Mouse (Mus musculus) spleen, adult 18-20 months (tissue): ENCODE data around the gene Sqstm1.

Experiments used
- DNase-seq, 2 experiments: peaks; one replicate each; pipeline ENCODE4 v3.0.0; 2022; ENCODE audit warnings: mixed read lengths in 2 of 2

The Sqstm1 gene

GRCm38 (mm10) chr11:50229252-50229910 is 18.8 kb upstream of the Sqstm1 start:
- DNase-seq: no peak

- DNase-seq: no peak
Observed at GRCm38 (mm10) chr11:50228772-50229171, 18.1 kb upstream of the Sqstm1 start.

- no peak for DNase-seq
Observed at GRCm38 (mm10) chr11:50227736-50228135, 17.1 kb upstream of the Sqstm1 start.

GRCm38 (mm10) chr11:50227226-50227625 is 16.6 kb upstream of the Sqstm1 start:
- no peak for DNase-seq

- no peak for DNase-seq
Observed at GRCm38 (mm10) chr11:50226406-50226805, 15.8 kb upstream of the Sqstm1 start.

DNA sequence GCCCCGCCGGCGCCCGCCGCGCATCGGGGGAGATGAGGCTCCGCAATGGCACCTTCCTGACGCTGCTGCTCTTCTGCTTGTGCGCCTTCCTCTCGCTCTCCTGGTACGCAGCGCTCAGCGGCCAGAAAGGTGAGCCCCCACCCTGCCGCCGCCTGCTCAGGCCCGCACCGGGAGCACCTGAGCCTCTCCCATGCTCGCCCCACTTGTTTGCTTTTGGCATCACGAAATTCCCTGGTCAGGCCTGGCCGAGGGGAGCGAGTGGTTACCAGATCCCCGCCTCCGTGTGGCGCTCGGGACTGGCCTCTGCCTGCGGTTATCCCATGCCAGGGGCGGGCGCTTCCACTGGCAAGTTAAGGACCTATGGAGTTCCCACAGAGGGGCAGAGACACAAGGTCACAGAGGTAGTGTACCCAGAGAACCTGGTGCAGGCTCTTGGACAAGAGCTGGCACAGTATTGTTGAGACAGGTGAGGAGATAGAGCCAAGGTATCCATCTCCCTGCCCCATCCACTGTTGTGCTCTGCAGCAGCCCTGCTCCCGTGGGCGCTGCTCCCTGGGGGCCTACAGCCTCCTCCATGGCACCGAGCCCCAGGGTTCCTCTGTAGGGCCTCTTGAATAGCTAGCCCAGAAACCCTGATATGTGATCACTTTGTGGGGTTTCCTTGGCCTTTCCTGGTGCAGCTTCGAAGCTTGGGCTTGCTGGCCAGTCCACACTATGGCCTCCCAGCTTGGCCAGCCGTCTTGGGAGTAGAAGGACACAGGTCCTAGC is 15.2 kb upstream of the Sqstm1 start:
- no peak for DNase-seq

DNA sequence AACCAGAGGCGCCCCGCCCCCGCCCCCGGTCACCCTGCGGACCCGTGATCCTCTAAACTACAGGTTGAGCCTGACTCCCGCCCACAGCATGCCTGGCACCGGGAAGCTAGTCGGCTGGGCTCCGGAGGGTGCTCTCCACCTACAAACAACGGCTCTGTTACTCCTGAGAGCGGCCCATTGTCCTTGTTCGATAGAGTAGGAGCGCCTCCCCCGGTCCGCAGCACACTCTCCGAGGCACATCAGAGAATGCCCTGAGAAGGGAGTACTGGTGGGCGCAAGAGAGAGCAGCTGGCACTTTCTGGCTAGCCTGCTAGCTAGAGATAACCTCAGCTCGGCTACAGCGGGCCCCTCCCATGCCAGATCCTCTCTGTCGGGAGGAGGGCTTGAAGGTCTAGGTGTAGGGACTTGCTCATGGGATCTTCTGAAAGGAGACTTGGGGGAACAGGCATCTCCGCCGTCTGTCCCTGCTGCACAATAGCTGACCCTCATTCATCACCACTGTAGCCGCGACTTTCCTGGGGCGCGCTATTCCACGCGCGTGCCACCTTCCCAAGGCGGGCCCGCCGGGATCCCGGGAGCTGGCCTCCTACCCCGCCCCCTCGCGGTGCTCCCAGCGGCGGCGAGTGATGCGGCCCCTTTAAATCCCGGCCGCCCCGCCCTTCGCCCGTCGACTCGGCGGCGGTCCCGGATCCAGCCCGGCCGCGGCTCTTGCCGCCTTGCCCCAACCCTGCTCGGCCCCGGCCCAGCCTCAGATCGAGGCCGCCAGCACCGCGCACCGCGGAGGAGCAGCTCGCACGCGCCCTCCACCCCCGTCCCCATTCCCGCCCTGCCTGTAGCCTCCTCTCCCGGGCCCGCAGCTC is 14.3 kb upstream of the Sqstm1 start:
- peak; percentile 55 to 75 for DNase-seq

DNA sequence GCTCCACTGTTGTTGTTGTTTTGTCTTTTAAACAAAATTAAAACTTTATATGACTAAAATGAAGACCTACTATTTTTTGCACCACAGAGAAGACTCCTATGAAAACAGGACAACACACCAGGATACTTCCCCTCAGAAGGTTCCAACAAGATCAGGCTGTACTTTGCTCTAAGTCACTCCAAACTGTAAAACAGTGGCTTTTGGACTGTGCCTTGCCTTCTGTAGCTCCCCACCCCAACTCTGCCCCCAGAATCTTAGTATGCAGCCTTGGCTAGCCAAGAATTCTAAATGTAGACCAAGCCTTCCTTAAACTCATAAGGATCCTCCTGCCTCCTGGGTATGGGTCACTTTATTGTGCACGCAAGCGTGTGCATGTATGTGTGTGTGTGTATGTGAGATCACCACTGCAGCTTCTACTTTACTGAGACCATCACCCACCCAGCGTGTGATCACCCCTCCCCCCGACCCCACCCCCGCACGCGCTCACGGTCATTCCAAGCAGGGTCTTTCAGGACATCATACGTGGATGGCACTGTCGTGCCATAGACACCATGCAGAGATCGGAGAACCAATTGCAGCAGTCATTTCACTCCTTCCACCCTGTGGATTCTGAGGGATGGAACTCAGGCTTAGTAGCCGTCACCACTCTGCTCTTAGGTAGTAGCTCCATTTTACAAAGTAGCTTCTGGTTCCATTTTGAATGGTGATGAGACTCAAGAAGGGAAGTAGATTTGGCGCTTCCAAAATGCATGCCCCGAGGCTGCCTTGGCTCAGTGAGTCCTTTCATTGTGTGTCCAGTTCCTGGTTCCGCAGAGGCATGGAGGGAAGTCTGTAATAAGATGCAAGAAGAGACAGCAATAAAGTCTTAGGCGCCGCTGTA is 13.4 kb upstream of the Sqstm1 start:
- DNase-seq: no peak

GRCm38 (mm10) chr11:50222559-50223276 is 12.1 kb upstream of the Sqstm1 start:
- DNase-seq: no peak

DNA sequence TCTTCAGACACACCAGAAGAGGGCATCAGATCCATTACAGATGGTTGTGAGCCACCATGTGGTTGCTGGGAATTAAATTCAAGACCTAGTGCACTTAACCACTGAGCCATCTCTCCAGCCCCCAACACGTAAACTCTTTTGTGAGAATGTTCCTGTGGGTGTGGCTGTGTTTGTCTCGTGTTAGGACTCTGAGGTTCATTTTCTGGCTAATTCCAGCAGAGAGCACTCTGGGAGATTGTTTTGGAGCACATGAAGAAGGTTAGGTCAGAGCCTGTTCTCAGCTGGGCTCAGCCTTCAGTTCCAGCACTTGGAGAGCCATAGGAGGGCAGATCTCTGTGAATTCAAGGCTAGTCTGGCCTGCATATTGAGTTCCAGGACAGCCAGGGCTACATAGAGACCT is 9.2 kb upstream of the Sqstm1 start:
- no peak for DNase-seq

DNA sequence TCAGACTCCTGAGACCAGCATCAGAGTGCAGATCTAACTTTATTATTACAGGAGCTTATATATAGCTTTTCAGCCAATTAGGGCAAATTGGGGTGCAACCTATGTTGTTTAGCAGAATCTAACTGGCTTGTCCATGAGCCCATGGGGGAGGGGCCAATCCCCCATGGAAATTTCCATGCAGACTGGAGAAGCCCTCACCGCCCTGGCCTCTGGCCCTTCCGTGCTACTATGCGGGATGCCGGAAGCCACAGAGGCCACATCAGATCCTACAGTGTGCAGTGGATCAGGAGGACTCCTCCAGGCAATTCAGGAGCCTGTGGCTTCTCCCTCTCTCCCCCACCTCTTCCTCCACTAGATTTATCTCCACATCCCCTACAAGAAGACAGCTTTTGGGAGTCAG is 7.2 kb upstream of the Sqstm1 start:
- no peak for DNase-seq

- no peak for DNase-seq
Observed at GRCm38 (mm10) chr11:50216724-50217366, 6.2 kb upstream of the Sqstm1 start.

DNA sequence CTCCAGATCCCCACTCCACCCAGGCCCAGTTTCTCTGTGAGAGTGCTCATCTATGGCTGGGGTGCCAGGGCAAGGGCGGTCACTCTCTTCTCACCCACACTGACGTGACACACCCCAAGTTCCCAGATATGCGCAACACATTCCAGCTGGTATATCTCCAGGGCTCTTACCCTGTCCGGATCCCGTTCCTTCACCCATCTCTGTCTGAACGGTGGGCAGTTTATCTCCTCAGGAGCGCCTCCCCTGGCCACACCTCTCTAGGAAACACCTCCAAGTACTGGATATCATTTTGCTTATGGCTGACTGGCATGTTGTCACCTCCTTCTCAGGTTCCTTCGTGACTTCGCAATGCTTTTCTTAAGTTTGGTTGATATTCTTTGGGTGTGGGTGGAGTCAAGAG is 5.0 kb upstream of the Sqstm1 start:
- DNase-seq: no peak

DNA sequence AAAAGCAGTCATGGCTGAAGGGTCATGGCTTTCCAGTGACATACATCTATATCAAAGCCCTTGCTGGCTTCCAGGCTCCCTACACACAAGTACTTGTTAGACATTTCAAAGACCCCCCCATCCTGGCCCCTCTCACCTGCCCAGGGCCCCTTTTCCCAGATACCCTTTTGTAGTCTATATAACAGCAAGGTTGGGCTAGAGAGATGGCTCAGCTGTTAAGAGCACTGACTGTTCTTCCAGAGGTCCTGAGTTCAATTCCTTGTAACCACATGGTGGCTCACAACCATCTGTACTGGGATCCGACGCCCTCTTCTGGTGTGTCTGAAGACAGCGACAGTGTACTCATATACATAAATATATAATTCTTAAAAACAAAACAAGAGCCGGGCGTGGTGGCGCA is 4.0 kb upstream of the Sqstm1 start:
- DNase-seq: no peak

DNA sequence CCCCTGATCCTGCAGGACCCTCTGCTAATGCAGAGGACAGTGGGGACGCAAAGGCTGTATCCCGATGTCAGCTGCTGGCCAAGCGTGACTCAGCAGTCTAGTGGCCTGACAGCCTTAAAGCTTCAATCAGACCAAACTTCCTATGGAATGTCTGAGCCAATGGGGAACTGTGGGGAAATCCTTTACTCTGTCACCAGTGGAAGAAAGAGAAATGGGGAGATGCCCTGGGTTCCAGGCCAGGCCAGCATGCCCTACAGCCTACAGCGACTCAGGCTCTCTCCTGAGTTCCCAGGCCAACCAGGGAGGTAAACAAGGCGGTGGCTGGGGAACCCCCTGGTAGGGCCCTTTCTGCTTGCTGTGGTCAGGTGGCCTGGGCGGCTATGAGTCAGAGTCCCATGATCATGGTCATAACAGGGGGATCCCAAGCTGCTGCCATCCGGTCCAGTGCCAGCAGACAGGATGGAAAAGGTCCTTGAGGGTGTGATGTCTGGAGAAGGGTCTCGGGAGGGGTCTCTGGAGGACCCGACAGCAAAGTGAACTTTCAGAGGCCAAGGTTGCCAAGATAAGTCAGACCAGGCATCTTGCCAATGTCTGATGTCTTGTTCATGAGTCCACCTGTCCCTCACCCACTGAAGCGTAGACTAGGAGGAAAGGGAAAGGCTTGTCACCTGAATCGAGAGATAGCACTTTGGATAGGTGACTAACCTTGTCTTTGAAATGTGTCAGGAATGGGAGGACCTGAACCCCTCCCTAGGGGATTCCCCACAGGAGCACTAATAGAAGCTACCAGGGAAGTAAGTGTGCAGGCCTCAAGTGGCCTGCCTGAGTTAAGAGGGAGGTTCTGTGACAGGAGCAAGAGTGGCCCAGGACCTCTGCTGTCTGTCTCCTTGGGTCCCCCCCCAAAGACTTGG is 2.5 kb upstream of the Sqstm1 start:
- DNase-seq: peak in 1 of 2 experiments; percentile 32

DNA sequence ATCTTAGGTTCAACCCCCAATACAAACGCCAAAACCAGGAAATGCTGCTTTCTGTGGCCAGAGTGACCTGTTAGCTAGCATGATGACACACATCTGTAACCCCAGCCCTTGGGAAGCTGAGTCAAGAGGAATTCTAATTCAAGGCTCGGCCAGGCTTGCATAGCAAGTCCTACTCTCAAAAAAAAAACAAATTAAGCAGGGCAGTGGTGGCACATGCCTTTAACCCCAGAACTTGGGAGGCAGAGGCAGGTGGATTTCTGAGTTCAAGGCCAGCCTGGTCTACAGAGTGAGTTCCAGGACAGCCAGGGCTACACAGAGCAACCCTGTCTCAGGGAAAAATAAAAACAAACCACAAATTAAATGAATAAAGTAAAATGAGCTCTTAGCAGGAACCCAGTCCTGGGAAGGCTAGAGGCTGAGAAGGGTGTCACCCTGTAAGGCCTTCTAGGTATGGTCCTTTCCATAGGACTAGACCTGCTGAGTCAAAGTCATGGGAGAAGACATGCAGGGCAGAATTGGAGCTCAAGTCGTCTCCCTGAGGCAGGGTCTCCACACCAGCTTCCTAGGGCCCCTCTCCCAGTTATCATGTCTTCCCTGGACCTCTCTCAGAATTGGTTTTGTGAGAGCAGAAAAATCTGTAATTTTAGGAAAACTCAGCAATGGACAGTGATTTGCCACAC is 1.6 kb upstream of the Sqstm1 start:
- no peak for DNase-seq

GRCm38 (mm10) chr11:50211322-50212059 is 864 bp upstream of the Sqstm1 start:
- DNase-seq: no peak

- peak; percentile 81 to 86 for DNase-seq
Observed at GRCm38 (mm10) chr11:50210101-50210504, 524 bp downstream of the Sqstm1 start.

DNA sequence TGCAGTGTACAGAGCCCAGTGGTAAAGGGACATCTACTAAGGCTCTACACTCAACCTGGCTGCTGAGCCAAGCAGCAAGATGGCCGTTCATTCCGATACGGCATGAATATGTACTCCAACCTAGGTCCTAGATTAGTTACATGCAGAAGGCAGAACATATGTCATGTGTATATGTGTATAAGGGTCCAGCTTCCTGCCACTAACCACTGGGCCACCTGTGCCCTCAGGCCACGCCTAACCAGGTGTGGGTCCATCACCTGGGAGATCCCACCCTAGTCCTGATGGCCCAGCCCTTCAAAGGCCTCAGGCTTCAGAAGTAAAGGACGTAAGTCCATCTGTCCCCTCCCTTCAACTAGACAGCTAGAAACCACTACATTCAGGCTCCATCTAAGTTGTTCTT is 2.6 kb downstream of the Sqstm1 start:
- DNase-seq: no peak
